Mouse (Mus musculus) hindbrain, embryonic 15.5 days (tissue): ENCODE results near the gene Ahnak2. TPM values are rescaled to one million over a fixed set of nuclear protein-coding genes. Genes with fewer than 3 reads are reported as not detected.

ENCODE experiments used
- ATAC-seq: fragments of 200-750 bp; cut with Nextera tagmentation; 2 replicates; pipeline ENCODE4 v1.8.0; 2017; ENCODE audit warnings: low read depth, moderate number of reproducible peaks, moderate TSS enrichment; ENCODE audit not compliant: low FRiP score
- H3K27ac ChIP-seq: fragments of 300-500 bp; sonication (generic); replicated peaks from 2 replicates; pipeline ENCODE4 v1.5.1; 2015; ENCODE audit warnings: mild to moderate bottlenecking, inconsistent platforms
- H3K27me3 ChIP-seq: fragments of 300-500 bp; sonication (generic); 2 replicates; pipeline ENCODE4 v1.6.1; 2015; ENCODE audit warnings: control low read depth, inconsistent platforms
- H3K36me3 ChIP-seq: fragments of 300-500 bp; sonication (generic); 2 replicates; pipeline ENCODE4 v1.6.1; 2015; ENCODE audit warnings: control low read depth, inconsistent platforms
- H3K4me1 ChIP-seq: fragments of 300-500 bp; sonication (generic); replicated peaks from 2 replicates; pipeline ENCODE4 v1.6.1; 2015; ENCODE audit warnings: control low read depth, inconsistent platforms
- H3K4me2 ChIP-seq: fragments of 300-500 bp; sonication (generic); 2 replicates; pipeline ENCODE4 v1.6.1; 2015; ENCODE audit warnings: moderate library complexity, mild to moderate bottlenecking, inconsistent platforms
- H3K4me3 ChIP-seq: fragments of 300-500 bp; sonication (generic); 2 replicates; pipeline ENCODE4 v1.5.1; 2015; ENCODE audit warnings: mild to moderate bottlenecking, inconsistent platforms
- H3K9ac ChIP-seq: fragments of 300-500 bp; sonication (generic); 2 replicates; pipeline ENCODE4 v1.6.1; 2015; ENCODE audit warnings: inconsistent platforms
- H3K9me3 ChIP-seq: fragments of 300-500 bp; sonication (generic); 2 replicates; pipeline ENCODE4 v1.6.1; 2016; ENCODE audit warnings: control low read depth, inconsistent platforms
- WGBS: fragments of 180-500 bp; shearing (Covaris S2); methylation state at CpG from one replicate; pipeline ENCODE4 v1.1.7; 2015; 5-methylcytosine and 5-hydroxymethylcytosine counted together
- polyA plus RNA-seq: library from polyadenylated mRNA; unstranded; fragments of >200 nt; fragmentation: Nextera tagmentation; extraction: Ambion mirVana; gene quantifications from 2 replicates; pipeline ENCODE4 v1.2.1, GENCODE M21; 2015

Ahnak2 gene
- polyA plus RNA-seq, 1 experiment from 2014 or later = 1.8 TPM

GRCm38 (mm10) chr12:112736636-112736925 is 65.9 kb downstream of the Ahnak2 start:
- Histone ChIP-seq H3K9me3 (no peaks in the 10 kb centered on the region), H3K4me2 (no peak overlapping the region), H3K27ac (no peak overlapping the region), H3K9ac (no peak overlapping the region), H3K36me3 (peaks cover 55% of the 10 kb centered on the region), H3K27me3 (no peaks in the 10 kb centered on the region), H3K4me1 (no peaks in the 10 kb centered on the region; the same call in 1 of the 2 replicates), H3K4me3 (no peak overlapping the region)
- no peak for ATAC-seq
- 87% methylated on average over 10 of the region's 10 CpGs for WGBS

- ATAC-seq = no peak
- Histone ChIP-seq H3K9me3 (no peaks in the 10 kb centered on the region), H3K27ac (no peak overlapping the region), H3K4me2 (no peak overlapping the region), H3K27me3 (no peaks in the 10 kb centered on the region), H3K4me3 (no peak overlapping the region), H3K4me1 (no peaks in the 10 kb centered on the region; the same call in 1 of the 2 replicates), H3K9ac (no peak overlapping the region), H3K36me3 (peaks cover 59% of the 10 kb centered on the region)
- 84% methylated on average over 29 of the region's 29 CpGs for WGBS
These were observed 66.4 kb downstream of the Ahnak2 start for GRCm38 (mm10) chr12:112735896-112736635.

GRCm38 (mm10) chr12:112734881-112735655 is 67.4 kb downstream of the Ahnak2 start:
- ATAC-seq = no peak
- no peaks in the 10 kb centered on the region; the same call in 1 of the 2 replicates for H3K4me1 ChIP-seq
- no peaks in the 10 kb centered on the region for H3K27me3 ChIP-seq
- H3K9ac ChIP-seq = no peak overlapping the region
- H3K27ac ChIP-seq = no peak overlapping the region
- 89% methylated on average over 19 of the region's 19 CpGs for WGBS
- peaks cover 54% of the 10 kb centered on the region for H3K36me3 ChIP-seq
- H3K4me2 ChIP-seq = no peak overlapping the region
- no peaks in the 10 kb centered on the region for H3K9me3 ChIP-seq
- no peak overlapping the region for H3K4me3 ChIP-seq

GRCm38 (mm10) chr12:112734108-112734820 is 68.2 kb downstream of the Ahnak2 start:
- H3K9me3 ChIP-seq = no peaks in the 10 kb centered on the region
- no peak overlapping the region for H3K4me3 ChIP-seq
- peaks cover 49% of the 10 kb centered on the region for H3K36me3 ChIP-seq
- H3K27ac ChIP-seq = no peak overlapping the region
- H3K4me2 ChIP-seq = no peak overlapping the region
- no peak overlapping the region for H3K9ac ChIP-seq
- no peaks in the 10 kb centered on the region; the same call in 1 of the 2 replicates for H3K4me1 ChIP-seq
- no peak for ATAC-seq
- 92% methylated on average over 2 of the region's 2 CpGs for WGBS
- no peaks in the 10 kb centered on the region for H3K27me3 ChIP-seq

GRCm38 (mm10) chr12:112732591-112732990 is 69.9 kb downstream of the Ahnak2 start:
- no peak overlapping the region for H3K9ac ChIP-seq
- H3K4me2 ChIP-seq = no peak overlapping the region
- H3K9me3 ChIP-seq = no peaks in the 10 kb centered on the region
- no peak overlapping the region for H3K27ac ChIP-seq
- WGBS = 89% methylated on average over 10 of the region's 10 CpGs
- H3K36me3 ChIP-seq = peaks cover 34% of the 10 kb centered on the region
- H3K4me1 ChIP-seq = peaks cover 1% of the 10 kb centered on the region; the same call in 1 of the 2 replicates
- no peak overlapping the region for H3K4me3 ChIP-seq
- H3K27me3 ChIP-seq = no peaks in the 10 kb centered on the region
- ATAC-seq = no peak

- no peak for ATAC-seq
- Histone ChIP-seq H3K9me3 (no peaks in the 10 kb centered on the region), H3K27me3 (no peaks in the 10 kb centered on the region), H3K36me3 (peaks cover 17% of the 10 kb centered on the region), H3K4me2 (no peak overlapping the region), H3K4me3 (no peak overlapping the region), H3K9ac (no peak overlapping the region), H3K27ac (no peak overlapping the region), H3K4me1 (peaks cover 12% of the 10 kb centered on the region)
- 90% methylated on average over 14 of the region's 14 CpGs for WGBS
These were observed 71.6 kb downstream of the Ahnak2 start for GRCm38 (mm10) chr12:112730808-112731207.

GRCm38 (mm10) chr12:112727801-112728200 is 74.7 kb downstream of the Ahnak2 start:
- peaks cover 5% of the 10 kb centered on the region for H3K36me3 ChIP-seq
- 54% methylated on average over 8 of the region's 8 CpGs for WGBS

GRCm38 (mm10) chr12:112724077-112724805 is 78.2 kb downstream of the Ahnak2 start:
- peak; percentile 10; the same call in 1 of the 2 replicates for ATAC-seq
- H3K4me2 ChIP-seq = peak overlapping the region; percentile 91
- peaks cover 55% of the 10 kb centered on the region for H3K4me1 ChIP-seq
- no peak overlapping the region for H3K9ac ChIP-seq
- no peaks in the 10 kb centered on the region for H3K9me3 ChIP-seq
- H3K36me3 ChIP-seq = no peaks in the 10 kb centered on the region
- no peak overlapping the region for H3K4me3 ChIP-seq
- peaks cover 2% of the 10 kb centered on the region; the same call in 1 of the 2 replicates for H3K27me3 ChIP-seq
- WGBS = 77% methylated on average over 11 of the region's 11 CpGs
- no peak overlapping the region for H3K27ac ChIP-seq

More at GRCm38 (mm10) chr12:112727801-112728200, 74.7 kb downstream of the Ahnak2 start:
- no peaks in the 10 kb centered on the region for H3K27me3 ChIP-seq
- no peak overlapping the region for H3K9ac ChIP-seq
- ATAC-seq = no peak
- no peak overlapping the region for H3K4me2 ChIP-seq
- H3K4me1 ChIP-seq = peaks cover 42% of the 10 kb centered on the region
- no peak overlapping the region for H3K4me3 ChIP-seq
- H3K27ac ChIP-seq = no peak overlapping the region
- H3K9me3 ChIP-seq = no peaks in the 10 kb centered on the region

GRCm38 (mm10) chr12:112723445-112723844 is 79.0 kb downstream of the Ahnak2 start:
- H3K4me1 ChIP-seq = peaks cover 55% of the 10 kb centered on the region
- peak overlapping the region; percentile 92 for H3K4me3 ChIP-seq
- H3K36me3 ChIP-seq = no peaks in the 10 kb centered on the region
- H3K4me2 ChIP-seq = peak overlapping the region; percentile 91
- H3K9me3 ChIP-seq = no peaks in the 10 kb centered on the region
- H3K27ac ChIP-seq = no peak overlapping the region
- 85% methylated on average over 6 of the region's 6 CpGs for WGBS
- no peak for ATAC-seq
- H3K27me3 ChIP-seq = peaks cover 2% of the 10 kb centered on the region; the same call in 1 of the 2 replicates
- peak overlapping the region; percentile 93 for H3K9ac ChIP-seq

GRCm38 (mm10) chr12:112723028-112723330 is 79.5 kb downstream of the Ahnak2 start:
- no peaks in the 10 kb centered on the region for H3K9me3 ChIP-seq
- peak overlapping the region; percentile 93 for H3K9ac ChIP-seq
- ATAC-seq = peak; percentile 31
- peak overlapping the region; percentile 65 for H3K27ac ChIP-seq
- H3K4me2 ChIP-seq = peak overlapping the region; percentile 91
- peaks cover 55% of the 10 kb centered on the region for H3K4me1 ChIP-seq
- H3K27me3 ChIP-seq = peaks cover 2% of the 10 kb centered on the region; the same call in 1 of the 2 replicates
- H3K4me3 ChIP-seq = peak overlapping the region; percentile 92
- H3K36me3 ChIP-seq = no peaks in the 10 kb centered on the region
- WGBS = 6% methylated on average over 5 of the region's 5 CpGs

- peak overlapping the region; percentile 65 for H3K27ac ChIP-seq
- under 1% methylated on average over 54 of the region's 75 CpGs for WGBS
These were observed 80.0 kb downstream of the Ahnak2 start for GRCm38 (mm10) chr12:112722240-112723027.

More at GRCm38 (mm10) chr12:112722240-112723027, 80.0 kb downstream of the Ahnak2 start:
- Histone ChIP-seq H3K9ac (peak overlapping the region; percentile 93), H3K4me1 (peaks cover 52% of the 10 kb centered on the region), H3K4me2 (peak overlapping the region; percentile 91), H3K9me3 (no peaks in the 10 kb centered on the region), H3K36me3 (no peaks in the 10 kb centered on the region), H3K4me3 (peak overlapping the region; percentile 92), H3K27me3 (peaks cover 2% of the 10 kb centered on the region; the same call in 1 of the 2 replicates)
- peak; percentile 55 for ATAC-seq
